Comparison of ENCODE assay signal across 14 mouse cellular contexts in the genomic region with DNA sequence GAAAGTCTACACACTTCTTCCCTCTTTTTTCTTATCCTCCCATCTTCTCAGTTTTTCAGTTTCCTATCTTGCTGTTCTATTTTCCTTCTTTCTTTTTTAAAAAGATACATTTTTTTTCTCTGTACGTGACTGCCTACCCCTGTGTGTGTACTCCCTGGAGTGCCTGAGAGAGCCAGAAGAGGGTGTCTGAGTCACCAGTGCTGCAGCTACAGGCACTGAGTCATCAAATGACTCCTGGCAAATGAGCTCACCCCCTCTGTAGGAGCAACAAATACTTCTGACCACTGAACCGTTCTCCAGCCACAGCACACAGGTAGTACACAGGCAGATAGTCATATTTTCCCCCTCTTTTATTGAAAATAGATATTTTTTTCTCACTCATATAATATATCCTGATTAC. TPM values are rescaled to one million over a fixed set of nuclear protein-coding genes. Genes with fewer than 3 reads are reported as not detected.
A peak's percentile ranks its signal among the peaks of the same experiment; 100 is the strongest.
DNase-seq lines count a peak whose midpoint lies in the region; ATAC-seq and TF ChIP-seq lines count a peak whose summit lies in the region.
"Had no signal": no experiment of that assay in that cellular context is flagged by ENCODE, and none has a peak within 500 bp of the region (broad histone marks: within the 10 kb centered on the region; RNA-seq: fewer than 3 reads in every experiment).

No protein-coding gene starts in this region.

- H3K9ac ChIP-seq in liver, postnatal 0 days (replicated peaks) = no peak overlapping the region
- no peak overlapping the region for H3K9ac ChIP-seq in liver, embryonic 11.5 days (ENCODE audit: low read depth, low read length)
- H3K9ac ChIP-seq: forebrain, embryonic 15.5 days; midbrain, embryonic 15.5 days had no signal

- TF ChIP-seq CTCF in gastrocnemius, adult 2 months (IDR thresholded peaks at IDR 0.05) = 0 out of 2 replicates have a peak, but pooled peaks have one; percentile 10
- TF ChIP-seq CTCF in liver, postnatal 0 days (IDR thresholded peaks at IDR 0.05; ENCODE audit: low read depth) = 0 out of 2 replicates have a peak, but pooled peaks have one; percentile 12
- peak; percentile 46 for TF ChIP-seq CTCF in Patski (IDR thresholded peaks at IDR 0.05)
- TF ChIP-seq CTCF in thymus, adult 2 months (IDR thresholded peaks at IDR 0.05; ENCODE audit: borderline replicate concordance, control insufficient read depth, extremely low read depth, insufficient read depth, low read length, poor library complexity) = no peak

- H3K36me3 ChIP-seq in liver, postnatal 0 days (replicated peaks; ENCODE audit: insufficient read depth, low read length) = no peaks in the 10 kb centered on the region
- H3K36me3 ChIP-seq in liver, embryonic 11.5 days (ENCODE audit: control insufficient read depth, insufficient read depth, low read length) = no peaks in the 10 kb centered on the region
- no peaks in the 10 kb centered on the region for H3K36me3 ChIP-seq in myocyte (ENCODE audit: control insufficient read depth, insufficient read depth)
- H3K36me3 ChIP-seq in thymus, adult 2 months (ENCODE audit: control insufficient read depth, insufficient read depth, low read length) = no peaks in the 10 kb centered on the region
- H3K36me3 ChIP-seq: embryonic facial prominence, embryonic 10.5 days; forebrain, embryonic 15.5 days; midbrain, embryonic 15.5 days had no signal

- CTCF ChIA-PET in Patski (lab: Charles Lee) = interaction anchor here (0.6 to 3.5 kb wide), 9 partner anchors 9 to 122 kb away, joined by 3 to 17 read pairs (median 3); no protein-coding TSS in a partner anchor

- no peaks in the 10 kb centered on the region for H3K4me1 ChIP-seq in liver, postnatal 0 days (ENCODE audit: insufficient read depth)
- H3K4me1 ChIP-seq in liver, embryonic 11.5 days (replicated peaks; ENCODE audit: control insufficient read depth, insufficient read depth, low read length) = no peaks in the 10 kb centered on the region
- H3K4me1 ChIP-seq in thymus, adult 2 months (replicated peaks; ENCODE audit: control insufficient read depth, insufficient read depth, low read length) = no peaks in the 10 kb centered on the region
- H3K4me1 ChIP-seq: embryonic facial prominence, embryonic 10.5 days; forebrain, embryonic 15.5 days; midbrain, embryonic 15.5 days had no signal

- no peak for TF ChIP-seq EP300 in liver, postnatal 0 days (IDR thresholded peaks at IDR 0.05; ENCODE audit: low read depth)

- TF ChIP-seq POLR2A in myocyte (IDR thresholded peaks at IDR 0.05; ENCODE audit: insufficient read length, low read depth) = no peak
- TF ChIP-seq POLR2A in thymus, adult 2 months (IDR thresholded peaks at IDR 0.05; ENCODE audit: control insufficient read depth, extremely low read depth, insufficient read depth, low read length, poor library complexity) = no peak

- no peaks in the 10 kb centered on the region for H3K27me3 ChIP-seq in liver, postnatal 0 days (ENCODE audit: insufficient read depth, low read length)
- H3K27me3 ChIP-seq in liver, embryonic 11.5 days (replicated peaks; ENCODE audit: control insufficient read depth, insufficient read depth, low read length) = no peaks in the 10 kb centered on the region
- H3K27me3 ChIP-seq in Patski (no peaks in the 10 kb centered on the region), myocyte (ENCODE audit: control insufficient read depth, insufficient read depth, insufficient read length) (no peaks in the 10 kb centered on the region)
- no peaks in the 10 kb centered on the region for H3K27me3 ChIP-seq in thymus, adult 2 months (ENCODE audit: control insufficient read depth, insufficient read depth, low read length)
- H3K27me3 ChIP-seq: forebrain, embryonic 15.5 days; midbrain, embryonic 15.5 days had no signal

- no peak overlapping the region for H3K27ac ChIP-seq in gastrocnemius, adult 2 months
- no peak overlapping the region for H3K27ac ChIP-seq in liver, postnatal 0 days (ENCODE audit: low read depth)
- H3K27ac ChIP-seq in liver, embryonic 11.5 days (ENCODE audit: low read depth, low read length) = no peak overlapping the region
- no peak overlapping the region for H3K27ac ChIP-seq in thymus, adult 2 months (ENCODE audit: control insufficient read depth, insufficient read depth, low read length)
- H3K27ac ChIP-seq: embryonic facial prominence, embryonic 10.5 days; forebrain, embryonic 15.5 days; midbrain, embryonic 15.5 days had no signal

- no peak for DNase-seq in gastrocnemius, adult 2 months
- DNase-seq in gastrocnemius, postnatal 36 days = no peak
- no peak for DNase-seq in liver, postnatal 0 days
- no peak for DNase-seq in liver, embryonic 11.5 days (ENCODE audit: low spot score)
- DNase-seq in Patski (ENCODE audit: low read depth, low spot score) = peak; percentile 88
- no peak for DNase-seq in lung, postnatal 25 days (ENCODE audit: low spot score)
- DNase-seq in thymus, adult 2 months = no peak
- DNase-seq: cerebellum, adult 11-12 months; left cerebral cortex, postnatal 4 days; thymus, postnatal 25 days had no signal

- no peak for ATAC-seq in liver, postnatal 0 days
- ATAC-seq in liver, embryonic 11.5 days (replicated peaks; ENCODE audit: low FRiP score) = no peak; the same call in 1 of the 2 replicates
- peak; percentile 100 for ATAC-seq in Patski
- ATAC-seq: forebrain, embryonic 15.5 days; midbrain, embryonic 15.5 days had no signal

- H3K4me3 ChIP-seq in gastrocnemius, adult 2 months = no peak overlapping the region
- H3K4me3 ChIP-seq in liver, postnatal 0 days (ENCODE audit: low read depth, low read length) = no peak overlapping the region
- no peak overlapping the region for H3K4me3 ChIP-seq in liver, embryonic 11.5 days (ENCODE audit: low read depth, low read length)
- no peak overlapping the region for H3K4me3 ChIP-seq in myocyte
- no peak overlapping the region for H3K4me3 ChIP-seq in thymus, adult 2 months (ENCODE audit: control insufficient read depth, insufficient read depth, low read length)
- H3K4me3 ChIP-seq: embryonic facial prominence, embryonic 10.5 days; forebrain, embryonic 15.5 days; midbrain, embryonic 15.5 days had no signal

- intact Hi-C loops in gastrocnemius, adult 2 months (cut with DNase I) = no loop called here
- intact Hi-C loops in gastrocnemius, postnatal 36 days (cut with DNase I) = no loop called here

- no peak overlapping the region for H3ac ChIP-seq in myocyte (ENCODE audit: control insufficient read depth, insufficient read length)

- H3K9me3 ChIP-seq in liver, postnatal 0 days (ENCODE audit: low read length) = no peaks in the 10 kb centered on the region
- no peaks in the 10 kb centered on the region for H3K9me3 ChIP-seq in liver, embryonic 11.5 days (ENCODE audit: control insufficient read depth, low read length)
- H3K9me3 ChIP-seq: embryonic facial prominence, embryonic 10.5 days; forebrain, embryonic 15.5 days; midbrain, embryonic 15.5 days had no signal

- POLR2A ChIA-PET in Patski (lab: Charles Lee) = no interaction called here

- 41% methylated on average over 2 of the region's 2 CpGs for WGBS in liver, postnatal 0 days (ENCODE audit: insufficient replicate concordance)
- WGBS in liver, embryonic 11.5 days = 59% methylated on average over 2 of the region's 2 CpGs
- WGBS in thymus, adult 2 months = 61% methylated on average over 2 of the region's 2 CpGs

- no peak overlapping the region for H3K4me2 ChIP-seq in liver, postnatal 0 days (ENCODE audit: low read depth, low read length)
- no peak overlapping the region for H3K4me2 ChIP-seq in liver, embryonic 11.5 days
- H3K4me2 ChIP-seq in myocyte (ENCODE audit: low read depth) = peak overlapping the region; percentile 77
- H3K4me2 ChIP-seq: forebrain, embryonic 15.5 days; midbrain, embryonic 15.5 days had no signal

- in situ Hi-C loops in Patski (cut with MboI; ENCODE audit: low pct_unique_long_range_greater_than_20kb) = loop anchor here (5.0 kb wide), 1 partner anchor 111 kb away; no protein-coding TSS in a partner anchor

- H3K79me2 ChIP-seq in myocyte (ENCODE audit: control insufficient read depth, insufficient read depth) = no peaks in the 10 kb centered on the region

TF ChIP-seq in myocyte, 11 proteins besides CTCF, POLR2A, EP300 and RAD21:
- TF ChIP-seq POLR2AphosphoS2 (IDR thresholded peaks at IDR 0.05; ENCODE audit: insufficient read length, low read depth) = no peak
- no peak for TF ChIP-seq CEBPB (IDR thresholded peaks at IDR 0.05; ENCODE audit: insufficient read depth, poor library complexity, severe bottlenecking)
- TF ChIP-seq TCF12 (IDR thresholded peaks at IDR 0.05; ENCODE audit: insufficient read depth, poor library complexity, severe bottlenecking) = no peak
- no peak for TF ChIP-seq SRF (IDR thresholded peaks at IDR 0.05; ENCODE audit: control insufficient read depth, insufficient read length, low read depth)
- no peak for TF ChIP-seq MYOD1 (IDR thresholded peaks at IDR 0.05; ENCODE audit: control insufficient read depth in 1 of 3, insufficient read length in 2 of 3, low read depth in 2 of 3)
- no peak for TF ChIP-seq TCF3 (IDR thresholded peaks at IDR 0.05; ENCODE audit: insufficient read length, low read depth)
- no peak for TF ChIP-seq MYOG (IDR thresholded peaks at IDR 0.05; ENCODE audit: control insufficient read depth in 1 of 3, insufficient read depth in 1 of 3, insufficient read length in 2 of 3, low read depth in 2 of 3)
- no peak for TF ChIP-seq USF1 (IDR thresholded peaks at IDR 0.05; ENCODE audit: low read depth)
- no peak for TF ChIP-seq MAX (IDR thresholded peaks at IDR 0.05; ENCODE audit: low read depth)
- no peak for TF ChIP-seq E2F4 (IDR thresholded peaks at IDR 0.05; ENCODE audit: insufficient read depth)
- no peak for TF ChIP-seq REST (IDR thresholded peaks at IDR 0.05; ENCODE audit: insufficient read depth, insufficient read length)

RNA-seq across cellular contexts. Expression of a gene that starts 8.2 kb away (rescaled TPM):
- total RNA-seq in gastrocnemius, adult 2 months (2021) = 10 to 100 TPM; 22.1 to 27.4 TPM
- 10 to 100 TPM; 24.6 to 24.7 TPM for total RNA-seq in gastrocnemius, postnatal 36 days (2021)
- polyA plus RNA-seq in liver, postnatal 0 days (2015; fragmentation: Nextera tagmentation; extraction: Ambion mirVana) = 6.5 and 7.1 TPM in 2 replicates
- polyA plus RNA-seq in liver, embryonic 11.5 days (2014; fragmentation: Nextera tagmentation; extraction: Ambion mirVana) = 15.6 and 16.7 TPM in 2 replicates
- polyA plus RNA-seq in Patski (2021) = not detected
- polyA plus RNA-seq in myocyte (2012; fragmentation: generic; extraction: Trizol) = not detected
- 1.6 and 2.5 TPM in 2 replicates for polyA plus RNA-seq in thymus, adult 2 months (2012; rRNA removed)
